15 mouse cellular contexts compared by ENCODE assay signal in genomic region chr2:29546571-29546970, GRCm38 (mm10).
A peak's percentile ranks its signal among the peaks of the same experiment; 100 is the strongest.
DNase-seq lines count a peak whose midpoint lies in the region; ATAC-seq lines count a peak whose summit lies in the region.
"Had no signal": no experiment of that assay in that cellular context is flagged by ENCODE, and none has a peak within 500 bp of the region (broad histone marks: within the 10 kb centered on the region; RNA-seq: fewer than 3 reads in every experiment).

No protein-coding gene starts in this region.

- no peaks in the 10 kb centered on the region for H3K9me3 ChIP-seq in forebrain, embryonic 10.5 days
- no peaks in the 10 kb centered on the region for H3K9me3 ChIP-seq in forebrain, embryonic 11.5 days (ENCODE audit: control insufficient read depth, low read length)
- H3K9me3 ChIP-seq in lung, embryonic 15.5 days: no peaks in the 10 kb centered on the region
- no peaks in the 10 kb centered on the region for H3K9me3 ChIP-seq in neural tube, embryonic 12.5 days
- H3K9me3 ChIP-seq in liver, embryonic 11.5 days (ENCODE audit: control insufficient read depth, low read length): no peaks in the 10 kb centered on the region
- H3K9me3 ChIP-seq: forebrain, embryonic 12.5 days; liver, embryonic 15.5 days; midbrain, embryonic 10.5 days had no signal

- H3K36me3 ChIP-seq in forebrain, embryonic 10.5 days (replicated peaks): no peaks in the 10 kb centered on the region
- no peaks in the 10 kb centered on the region for H3K36me3 ChIP-seq in forebrain, embryonic 11.5 days (ENCODE audit: control insufficient read depth, insufficient read depth, low read length)
- no peaks in the 10 kb centered on the region for H3K36me3 ChIP-seq in lung, embryonic 15.5 days
- H3K36me3 ChIP-seq in neural tube, embryonic 12.5 days: no peaks in the 10 kb centered on the region
- H3K36me3 ChIP-seq in liver, embryonic 11.5 days (ENCODE audit: control insufficient read depth, insufficient read depth, low read length): no peaks in the 10 kb centered on the region
- H3K36me3 ChIP-seq: forebrain, embryonic 12.5 days; liver, embryonic 15.5 days; midbrain, embryonic 10.5 days had no signal

- no peak for DNase-seq in forebrain, embryonic 10.5 days (ENCODE audit: extremely low spot score, low spot score)
- no peak for DNase-seq in forebrain, embryonic 11.5 days (ENCODE audit: low spot score)
- no peak for DNase-seq in lung, postnatal 25 days (ENCODE audit: low spot score)
- DNase-seq in kidney, postnatal 25 days: peak; percentile 27 to 50
- no peak for DNase-seq in liver, embryonic 11.5 days (ENCODE audit: low spot score)
- DNase-seq: cerebellum, postnatal 36 days; gastrocnemius, postnatal 25 days; layer of hippocampus, postnatal 36 days; spleen, adult 18-20 months had no signal

- peak overlapping the region; percentile 1; the same call in 1 of the 2 replicates for H3K4me3 ChIP-seq in forebrain, embryonic 10.5 days
- no peak overlapping the region for H3K4me3 ChIP-seq in forebrain, embryonic 11.5 days (ENCODE audit: low read depth, low read length)
- no peak overlapping the region for H3K4me3 ChIP-seq in lung, embryonic 15.5 days
- no peak overlapping the region for H3K4me3 ChIP-seq in neural tube, embryonic 12.5 days
- H3K4me3 ChIP-seq in liver, embryonic 11.5 days (ENCODE audit: low read depth, low read length): no peak overlapping the region
- H3K4me3 ChIP-seq: forebrain, embryonic 12.5 days; liver, embryonic 15.5 days; midbrain, embryonic 10.5 days had no signal

- peaks cover 22% of the 10 kb centered on the region for H3K4me1 ChIP-seq in forebrain, embryonic 10.5 days
- no peaks in the 10 kb centered on the region for H3K4me1 ChIP-seq in forebrain, embryonic 11.5 days (replicated peaks; ENCODE audit: control insufficient read depth, insufficient read depth, low read length)
- H3K4me1 ChIP-seq in lung, embryonic 15.5 days: no peaks in the 10 kb centered on the region
- peaks cover 5% of the 10 kb centered on the region; the same call in 1 of the 2 replicates for H3K4me1 ChIP-seq in neural tube, embryonic 12.5 days
- H3K4me1 ChIP-seq in liver, embryonic 11.5 days (replicated peaks; ENCODE audit: control insufficient read depth, insufficient read depth, low read length): no peaks in the 10 kb centered on the region
- H3K4me1 ChIP-seq: liver, embryonic 15.5 days had no signal

- no peaks in the 10 kb centered on the region; the same call in 1 of the 2 replicates for H3K27me3 ChIP-seq in forebrain, embryonic 10.5 days (ENCODE audit: poor library complexity, severe bottlenecking)
- no peaks in the 10 kb centered on the region for H3K27me3 ChIP-seq in forebrain, embryonic 11.5 days (ENCODE audit: control insufficient read depth, insufficient read depth, low read length)
- H3K27me3 ChIP-seq in lung, embryonic 15.5 days: no peaks in the 10 kb centered on the region
- H3K27me3 ChIP-seq in neural tube, embryonic 12.5 days (replicated peaks): no peaks in the 10 kb centered on the region
- H3K27me3 ChIP-seq in liver, embryonic 11.5 days (replicated peaks; ENCODE audit: control insufficient read depth, insufficient read depth, low read length): no peaks in the 10 kb centered on the region
- H3K27me3 ChIP-seq: liver, embryonic 15.5 days had no signal

- H3K4me2 ChIP-seq in forebrain, embryonic 11.5 days (ENCODE audit: low read depth, low read length, severe bottlenecking): no peak overlapping the region
- 0 out of 2 replicates have a peak overlapping the region, but pooled peaks have one; percentile 4 for H3K4me2 ChIP-seq in lung, embryonic 15.5 days
- H3K4me2 ChIP-seq in neural tube, embryonic 12.5 days (replicated peaks): peak overlapping the region; percentile 20
- H3K4me2 ChIP-seq in liver, embryonic 11.5 days: no peak overlapping the region
- H3K4me2 ChIP-seq: forebrain, embryonic 12.5 days; liver, embryonic 15.5 days had no signal

- H3K9ac ChIP-seq in forebrain, embryonic 11.5 days (ENCODE audit: low read length): no peak overlapping the region
- H3K9ac ChIP-seq in lung, embryonic 15.5 days: no peak overlapping the region
- no peak overlapping the region for H3K9ac ChIP-seq in neural tube, embryonic 12.5 days
- no peak overlapping the region for H3K9ac ChIP-seq in liver, embryonic 11.5 days (ENCODE audit: low read depth, low read length)
- H3K9ac ChIP-seq: forebrain, embryonic 12.5 days; liver, embryonic 15.5 days had no signal

- ATAC-seq in forebrain, embryonic 11.5 days (replicated peaks; ENCODE audit: low FRiP score): no peak
- no peak for ATAC-seq in lung, embryonic 15.5 days (ENCODE audit: borderline replicate concordance, extremely low read depth, low FRiP score, low TSS enrichment)
- no peak for ATAC-seq in neural tube, embryonic 12.5 days (ENCODE audit: low FRiP score, low read depth)
- no peak for ATAC-seq in liver, embryonic 11.5 days (replicated peaks; ENCODE audit: low FRiP score)
- ATAC-seq in activated CD4-positive, CD25-positive, alpha-beta regulatory T cell, adult 4 months: no peak

- 39% methylated on average over 12 of the region's 12 CpGs for WGBS in forebrain, embryonic 10.5 days
- WGBS in forebrain, embryonic 11.5 days: 31% methylated on average over 12 of the region's 12 CpGs
- 14% methylated on average over 12 of the region's 12 CpGs for WGBS in lung, embryonic 15.5 days
- WGBS in neural tube, embryonic 12.5 days: 12% methylated on average over 12 of the region's 12 CpGs
- WGBS in liver, embryonic 11.5 days: 22% methylated on average over 12 of the region's 12 CpGs

- H3K27ac ChIP-seq in forebrain, embryonic 10.5 days: 0 out of 2 replicates have a peak overlapping the region, but pooled peaks have one; percentile 1
- H3K27ac ChIP-seq in forebrain, embryonic 11.5 days (ENCODE audit: low read depth, low read length): no peak overlapping the region
- H3K27ac ChIP-seq in lung, embryonic 15.5 days: no peak overlapping the region
- no peak overlapping the region for H3K27ac ChIP-seq in neural tube, embryonic 12.5 days
- no peak overlapping the region for H3K27ac ChIP-seq in liver, embryonic 11.5 days (ENCODE audit: low read depth, low read length)
- H3K27ac ChIP-seq: forebrain, embryonic 12.5 days; liver, embryonic 15.5 days; midbrain, embryonic 10.5 days had no signal

Comparison
In these comparisons a context has a peak if more than half of its experiments do, and no peak if none do; other contexts are left out.
1. DNase-seq: peak in kidney, postnatal 25 days (2 of 2); none in forebrain, embryonic 10.5 days (single experiment), forebrain, embryonic 11.5 days (single experiment), lung, postnatal 25 days (single experiment) and liver, embryonic 11.5 days (single experiment).
2. H3K4me2 ChIP-seq: peak in lung, embryonic 15.5 days (single experiment) and neural tube, embryonic 12.5 days (single experiment); none in forebrain, embryonic 11.5 days (single experiment) and liver, embryonic 11.5 days (single experiment).